Mouse (Mus musculus): ENCODE results near the gene Arhgef19.

- TF ChIP-seq POLR2A (IDR thresholded peaks at IDR 0.05; ENCODE audit: extremely low read depth, insufficient read depth, low read length) (no peak), CTCF (IDR thresholded peaks at IDR 0.05; ENCODE audit: low read depth, low read length) (peak; percentile 70)
Measured at GRCm38 (mm10) chr4:141214337-141214851, 24.9 kb upstream of the Arhgef19 start.

Data from liver, adult 2 months (tissue).